Mouse (Mus musculus): Measurements from ENCODE around the gene Cxcr6.
A peak's percentile ranks its signal among the peaks of the same experiment; 100 is the strongest.
"Not testable (repeated sequence)": the region's sequence is repeated elsewhere in the genome, so short reads cannot be mapped to it uniquely, and the experiment has no call there.

Cxcr6 gene

GRCm38 (mm10) chr9:123806267-123806666 lies at the start of gene Cxcr6:
TSS of gene Cxcr6 (plus strand) at chr9:123806475.
- no peak for DNase-seq

DNA sequence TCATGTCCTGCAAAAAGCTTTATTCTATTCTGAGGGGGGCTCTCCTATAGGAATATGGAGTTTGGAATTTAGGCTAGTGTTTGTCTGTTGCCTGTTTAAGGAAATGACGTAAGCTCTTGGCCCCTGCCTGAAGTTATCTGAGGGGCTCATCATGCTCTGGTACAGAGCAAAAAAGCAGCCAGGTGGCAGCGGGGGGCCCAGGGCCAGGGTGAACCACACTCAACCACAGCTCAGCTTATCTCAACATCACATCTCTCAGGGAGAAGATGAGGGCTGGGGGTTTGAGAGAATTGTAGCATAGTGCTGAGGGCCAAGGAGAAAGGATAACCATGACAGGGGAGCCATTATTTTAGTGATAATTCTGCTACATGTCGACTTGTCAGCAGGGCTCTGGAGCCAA lies 49.5 kb upstream of the Cxcr6 start:
- no peak for DNase-seq

- DNase-seq = no peak
Measured at GRCm38 (mm10) chr9:123757326-123757725, 48.9 kb upstream of the Cxcr6 start.

GRCm38 (mm10) chr9:123758156-123758555 lies 48.1 kb upstream of the Cxcr6 start:
- no peak for DNase-seq

- DNase-seq = no peak
Measured at GRCm38 (mm10) chr9:123758645-123759044, 47.6 kb upstream of the Cxcr6 start.

- DNase-seq = no peak
Measured at GRCm38 (mm10) chr9:123760806-123761205, 45.5 kb upstream of the Cxcr6 start.

GRCm38 (mm10) chr9:123762886-123763285 lies 43.4 kb upstream of the Cxcr6 start:
- no peak for DNase-seq

- no peak for DNase-seq
Measured at GRCm38 (mm10) chr9:123763771-123764170, 42.5 kb upstream of the Cxcr6 start.

DNA sequence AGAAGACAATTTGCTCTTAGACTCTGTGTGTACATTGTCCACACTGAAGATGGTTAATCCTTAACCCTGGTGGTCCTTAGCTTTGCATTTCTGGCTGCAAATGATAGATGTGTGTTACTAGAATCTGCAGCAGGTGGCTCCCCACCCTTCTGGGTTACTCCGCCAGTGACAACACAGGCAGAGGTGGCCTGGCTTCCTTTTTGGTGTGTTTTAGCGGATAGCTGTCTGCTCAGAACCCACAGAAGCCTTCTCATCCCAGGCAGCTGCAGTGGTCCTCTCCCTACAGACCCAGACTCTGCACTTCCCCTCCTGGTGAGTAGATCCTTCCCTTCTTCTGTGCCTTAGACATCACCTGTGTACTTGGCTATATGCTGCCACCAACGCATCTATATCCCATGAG lies 39.3 kb upstream of the Cxcr6 start:
- no peak for DNase-seq

DNA sequence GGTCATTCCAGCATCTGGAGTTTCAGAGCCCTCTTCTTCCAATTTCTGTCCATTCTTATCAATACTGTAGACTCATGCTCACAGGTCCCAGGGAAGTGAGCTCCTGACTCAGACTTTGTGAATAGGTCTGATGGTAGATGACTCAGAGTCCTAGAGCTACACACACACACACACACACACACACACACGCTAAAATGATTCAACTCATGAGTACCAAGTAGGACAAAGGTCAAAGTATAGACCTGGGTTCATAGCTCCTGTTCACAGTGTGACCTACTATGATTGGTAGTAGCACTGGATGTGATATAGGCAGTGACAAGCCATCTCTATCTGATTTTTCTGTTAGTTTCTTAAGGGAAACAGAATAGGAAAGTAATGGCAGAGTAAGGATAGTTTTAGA lies 37.8 kb upstream of the Cxcr6 start:
- DNase-seq = no peak

DNA sequence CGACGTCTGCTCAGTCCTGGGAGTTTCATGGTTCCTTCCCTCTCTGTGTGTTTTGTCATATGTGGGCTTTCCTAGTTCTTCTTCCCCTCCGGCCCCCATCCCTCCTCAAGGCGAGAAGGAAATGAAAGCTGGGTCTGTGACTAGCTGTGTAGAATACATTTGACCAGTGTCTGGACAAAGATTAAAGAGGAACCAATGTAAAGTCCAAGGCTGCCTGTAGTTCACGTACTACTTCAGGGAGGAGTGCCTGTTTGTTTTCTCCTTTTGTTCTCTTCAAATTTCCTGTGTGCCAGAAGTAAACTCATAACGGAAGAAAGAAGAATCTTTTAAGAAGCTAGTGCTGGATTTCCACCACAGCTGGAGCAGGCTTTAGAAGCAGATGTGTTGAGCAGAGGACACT lies 36.7 kb upstream of the Cxcr6 start:
- no peak for DNase-seq

- not testable (repeated sequence) for DNase-seq
Measured at GRCm38 (mm10) chr9:123773299-123773698, 33.0 kb upstream of the Cxcr6 start.

- no peak for DNase-seq
Measured at GRCm38 (mm10) chr9:123788855-123789529, 17.3 kb upstream of the Cxcr6 start.

DNA sequence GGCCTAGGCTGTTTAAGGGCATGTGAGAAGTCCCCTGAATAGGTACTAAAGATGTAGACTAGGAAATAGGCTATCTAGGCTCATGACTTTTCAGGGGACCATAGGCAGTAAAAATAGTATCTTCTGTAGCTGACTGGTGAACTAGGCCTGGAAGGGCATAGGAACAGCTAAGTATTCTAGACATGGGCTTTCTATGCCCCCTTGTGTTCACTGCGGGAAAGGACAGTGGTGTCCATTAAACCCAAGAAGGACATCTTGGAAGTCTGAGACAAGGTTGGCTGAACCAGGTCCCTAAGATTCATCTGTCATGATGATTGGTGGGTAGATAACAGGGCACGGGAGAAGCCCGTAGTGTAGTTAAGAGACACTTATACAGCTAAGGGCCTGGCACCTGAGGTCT lies 10.1 kb upstream of the Cxcr6 start:
- DNase-seq = no peak

DNA sequence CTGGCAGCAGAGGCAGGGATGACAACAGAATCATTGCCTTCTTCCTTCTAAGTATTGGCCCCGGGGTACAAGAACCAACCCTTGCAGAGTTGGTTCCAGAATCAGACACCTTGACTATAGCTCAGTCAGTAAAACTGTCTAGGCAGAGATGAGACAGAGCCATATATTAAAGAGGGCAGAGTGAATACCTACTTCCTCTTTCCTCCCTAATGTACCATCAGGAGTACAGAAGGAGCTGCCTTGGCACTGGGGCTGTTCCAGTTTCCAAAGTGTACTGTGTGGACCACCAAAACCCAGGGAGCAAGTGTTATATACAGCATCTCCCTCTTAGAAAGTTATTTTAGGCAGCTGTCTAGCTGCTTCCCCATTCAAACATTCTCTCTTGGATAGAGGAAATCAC lies 4.7 kb upstream of the Cxcr6 start:
- no peak for DNase-seq

GRCm38 (mm10) chr9:123802421-123802820 lies 3.9 kb upstream of the Cxcr6 start:
- DNase-seq = no peak

DNA sequence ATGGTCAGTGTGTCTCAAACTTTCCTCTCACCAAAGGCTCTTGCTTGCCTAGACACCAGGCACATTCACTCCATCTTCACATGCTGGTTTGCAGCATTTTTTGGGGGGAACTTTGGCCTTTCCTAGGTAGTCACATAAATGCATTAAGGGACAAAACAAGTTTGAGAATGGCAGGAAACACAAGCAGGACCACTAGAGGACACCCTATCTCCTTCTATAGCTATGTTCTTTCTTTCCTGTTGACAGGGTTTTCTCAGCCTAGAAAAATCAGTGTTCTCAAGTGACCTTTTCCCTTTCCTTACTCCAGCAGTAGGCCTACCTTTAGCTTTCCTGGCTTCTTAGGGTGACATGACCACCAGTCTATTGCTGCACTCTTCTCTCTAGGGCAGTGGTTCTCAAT lies 3.4 kb upstream of the Cxcr6 start:
- DNase-seq = no peak

DNA sequence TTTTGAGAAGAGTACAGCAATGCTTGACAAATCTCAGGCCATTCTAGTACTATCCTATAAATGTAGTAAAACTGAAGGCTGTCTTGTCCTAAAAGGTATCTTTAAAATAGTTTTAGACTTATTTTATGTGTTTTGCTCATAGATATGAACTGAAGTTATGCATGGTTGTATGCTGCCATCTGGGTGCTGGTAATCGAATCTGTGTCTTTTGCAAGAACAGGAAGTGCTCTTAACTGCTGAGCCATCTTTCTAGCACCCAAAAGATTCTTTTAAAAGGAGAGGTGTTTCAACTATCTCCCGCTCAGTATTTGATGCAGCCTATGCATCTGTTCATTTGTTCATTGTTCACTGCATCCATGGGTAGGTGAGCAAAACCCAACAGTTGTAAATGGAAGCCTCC lies 1.0 kb upstream of the Cxcr6 start:
- no peak for DNase-seq

- DNase-seq = no peak
Measured at GRCm38 (mm10) chr9:123808583-123808982, 2.3 kb downstream of the Cxcr6 start.

- DNase-seq = no peak
Measured at GRCm38 (mm10) chr9:123811831-123812230, 5.6 kb downstream of the Cxcr6 start.

GRCm38 (mm10) chr9:123814326-123814725 lies 8.1 kb downstream of the Cxcr6 start:
- no peak for DNase-seq

DNA sequence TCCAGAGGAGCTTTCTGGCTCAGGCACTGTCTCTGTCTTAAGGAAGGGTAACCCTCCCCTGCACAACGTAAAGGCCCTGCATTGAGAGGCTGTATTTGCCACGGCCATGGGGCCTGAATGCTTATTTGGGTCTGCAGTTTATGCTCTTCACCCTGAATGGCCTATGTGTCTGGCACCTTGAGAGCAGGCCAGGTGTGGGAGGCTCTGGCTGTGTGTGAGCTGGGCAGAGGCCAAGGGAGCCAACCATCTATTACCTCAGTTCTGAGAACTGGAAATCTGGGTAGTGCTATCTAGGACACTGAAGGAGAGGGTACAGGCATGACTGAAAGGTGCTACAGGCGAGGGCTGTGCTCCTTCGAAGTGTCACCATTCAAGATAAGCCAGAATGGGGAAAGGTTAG lies 8.5 kb downstream of the Cxcr6 start:
- DNase-seq = peak; percentile 61

DNA sequence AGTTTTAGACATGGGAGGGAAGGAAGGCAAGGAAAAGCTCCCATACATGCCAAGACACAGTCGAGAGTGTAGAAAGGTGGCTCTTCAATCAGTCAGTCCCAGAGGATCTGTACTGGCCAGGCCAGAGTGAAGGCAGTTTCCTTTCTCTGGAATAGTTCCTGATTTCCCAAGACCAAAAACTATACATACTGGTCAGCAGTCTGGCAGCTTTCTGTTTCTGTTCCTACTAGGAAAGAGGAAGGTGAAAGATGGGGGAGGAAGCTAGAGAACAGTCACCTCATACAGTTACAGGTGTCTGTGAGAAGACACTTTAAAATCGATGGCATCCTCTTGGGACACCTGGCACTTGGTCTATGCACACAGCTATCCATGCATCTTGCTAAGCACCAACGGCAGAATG lies 9.2 kb downstream of the Cxcr6 start:
- DNase-seq = no peak

DNA sequence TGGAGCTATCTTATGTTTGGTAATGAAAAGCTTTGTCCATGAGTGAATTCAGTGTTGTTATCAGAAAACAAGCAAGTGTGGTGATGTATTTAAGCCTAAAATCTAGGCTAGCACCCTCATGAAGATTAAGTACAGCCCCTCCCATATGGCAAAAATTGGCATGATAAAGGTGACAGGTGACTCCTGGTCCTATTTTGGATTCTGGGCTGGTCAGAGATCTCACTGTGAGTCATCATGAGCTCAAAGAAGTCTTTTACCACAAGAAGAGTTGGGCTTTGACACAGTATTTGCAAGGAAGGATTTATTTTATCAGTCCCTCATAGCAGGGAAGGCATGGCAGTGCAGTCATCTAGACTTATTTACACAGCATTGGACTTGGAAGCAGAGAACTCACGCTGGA lies 9.7 kb downstream of the Cxcr6 start:
- DNase-seq = peak; percentile 25

GRCm38 (mm10) chr9:123818601-123819000 lies 12.3 kb downstream of the Cxcr6 start:
- DNase-seq = no peak

GRCm38 (mm10) chr9:123826631-123827030 lies 20.4 kb downstream of the Cxcr6 start:
- DNase-seq = no peak
